Mouse (Mus musculus) C2C12 (cell line): ENCODE data around the gene Rps15. TPM values are rescaled to one million over a fixed set of nuclear protein-coding genes. Genes with fewer than 3 reads are reported as not detected.

Source experiments
- H3K27me3 ChIP-seq: one replicate; pipeline ENCODE4 v1.6.1; 2011; ENCODE audit not compliant: control insufficient read depth, insufficient read depth, insufficient read length
- H3K36me3 ChIP-seq: one replicate; pipeline ENCODE4 v1.6.1; 2011; ENCODE audit not compliant: control insufficient read depth, insufficient read depth
- H3K4me3 ChIP-seq: one replicate; pipeline ENCODE4 v1.5.1; 2011; ENCODE audit warnings: mild to moderate bottlenecking, control low read depth; ENCODE audit not compliant: poor library complexity, insufficient read depth, severe bottlenecking
- H3K79me2 ChIP-seq: one replicate; pipeline ENCODE4 v1.6.1; 2011; ENCODE audit not compliant: control insufficient read depth, insufficient read depth
- H3K79me3 ChIP-seq: one replicate; pipeline ENCODE4 v1.6.1; 2011; ENCODE audit warnings: low read depth, control low read depth
- H3ac ChIP-seq: one replicate; pipeline ENCODE3; 2011; ENCODE audit warnings: low read depth; ENCODE audit not compliant: control insufficient read depth, insufficient read length
- CEBPB ChIP-seq: IDR thresholded peaks from one replicate; pipeline ENCODE4 v1.6.1; 2011; ENCODE audit warnings: low read depth, mild to moderate bottlenecking, control low read depth, moderate library complexity
- CTCF ChIP-seq: IDR thresholded peaks from one replicate; pipeline ENCODE4 v1.5.1; 2011; ENCODE audit not compliant: control insufficient read depth, insufficient read depth, insufficient read length
- FOSL1 ChIP-seq: IDR thresholded peaks from one replicate; pipeline ENCODE4 v1.8.0; 2011; ENCODE audit warnings: mild to moderate bottlenecking, low read length; ENCODE audit not compliant: poor library complexity, insufficient read depth, severe bottlenecking
- MAX ChIP-seq: IDR thresholded peaks from one replicate; pipeline ENCODE4 v1.6.1; 2011; ENCODE audit warnings: mild to moderate bottlenecking, control low read depth
- MYOD1 ChIP-seq: IDR thresholded peaks from one replicate; pipeline ENCODE4 v1.6.1; 2011; ENCODE audit warnings: low read depth; ENCODE audit not compliant: control insufficient read depth, insufficient read length
- MYOG ChIP-seq: IDR thresholded peaks from one replicate; pipeline ENCODE4 v1.6.1; 2011; ENCODE audit not compliant: control insufficient read depth, insufficient read length; ENCODE audit errors: extremely low read depth
- USF1 ChIP-seq: IDR thresholded peaks from one replicate; pipeline ENCODE4 v1.6.1; 2011; ENCODE audit warnings: low read depth, mild to moderate bottlenecking, control low read depth, moderate library complexity
- polyA plus RNA-seq: library from polyadenylated mRNA; unstranded; fragments of >200 nt; fragmentation: generic; extraction: Trizol; gene quantifications from one replicate; pipeline ENCODE4 v1.2.1, GENCODE M21; 2012; ENCODE audit warnings: missing spikeins

The Rps15 gene
- polyA plus RNA-seq, 1 experiment, result 5,397 TPM

GRCm38 (mm10) chr10:80273847-80274246 lies 18.4 kb upstream of the Rps15 start:
- Histone ChIP-seq H3ac (no peak overlapping the region), H3K4me3 (no peak overlapping the region), H3K79me3 (peaks cover 57% of the 10 kb centered on the region), H3K27me3 (no peaks in the 10 kb centered on the region), H3K36me3 (peaks cover 76% of the 10 kb centered on the region), H3K79me2 (peaks cover 68% of the 10 kb centered on the region)
- TF ChIP-seq MAX, result no peak
- no peak for TF ChIP-seq USF1
- TF ChIP-seq FOSL1, result no peak
- TF ChIP-seq MYOG, result no peak
- TF ChIP-seq MYOD1, result no peak
- no peak for TF ChIP-seq CTCF
- TF ChIP-seq CEBPB, result no peak

DNA sequence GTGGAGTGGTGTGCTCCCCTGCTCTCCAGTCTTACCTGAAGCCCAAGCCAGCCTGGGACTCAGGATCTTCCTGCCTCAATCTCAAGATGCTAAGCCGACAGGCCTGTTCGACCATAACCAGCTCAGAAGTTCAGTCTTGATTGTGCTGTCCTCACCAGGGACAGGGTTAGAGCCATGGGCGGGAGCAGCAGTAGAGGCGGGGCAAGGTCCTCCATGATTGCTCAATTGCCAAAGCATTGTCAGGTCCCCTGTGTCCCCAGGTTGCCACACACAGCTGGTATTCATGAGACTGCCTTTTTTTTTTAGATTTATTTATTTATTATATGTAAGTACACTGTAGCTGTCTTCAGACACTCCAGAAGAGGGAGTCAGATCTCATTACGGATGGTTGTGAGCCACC lies 16.0 kb upstream of the Rps15 start:
- Histone ChIP-seq H3K79me3 (peaks cover 33% of the 10 kb centered on the region), H3K79me2 (peaks cover 44% of the 10 kb centered on the region), H3K4me3 (no peak overlapping the region), H3K27me3 (no peaks in the 10 kb centered on the region), H3K36me3 (peaks cover 87% of the 10 kb centered on the region), H3ac (no peak overlapping the region)
- TF ChIP-seq CEBPB (no peak), MYOG (no peak), FOSL1 (no peak), MYOD1 (no peak), CTCF (no peak), USF1 (no peak), MAX (no peak)

DNA sequence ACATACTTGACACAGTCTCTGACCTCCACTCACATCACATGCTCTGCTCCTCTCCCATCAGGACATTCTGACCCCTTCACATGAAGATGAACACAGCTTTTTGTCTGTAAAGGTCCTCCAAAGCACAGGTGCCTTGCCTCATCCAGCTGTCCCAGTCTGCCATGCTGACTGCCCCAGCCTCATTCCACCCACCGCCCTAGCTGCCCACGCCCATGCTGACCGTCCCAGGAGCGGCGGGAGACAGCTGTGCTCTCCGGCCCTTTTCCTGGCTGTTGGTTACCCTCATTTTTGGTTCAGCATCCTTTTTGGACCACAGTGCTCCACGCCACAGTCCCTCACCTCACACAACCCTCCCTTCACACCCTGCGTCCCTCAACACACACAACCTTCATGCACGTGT lies 13.9 kb upstream of the Rps15 start:
- H3K4me3 ChIP-seq, result no peak overlapping the region
- H3K36me3 ChIP-seq, result peaks cover 82% of the 10 kb centered on the region
- no peaks in the 10 kb centered on the region for H3K27me3 ChIP-seq
- H3K79me3 ChIP-seq, result peaks cover 13% of the 10 kb centered on the region
- peaks cover 22% of the 10 kb centered on the region for H3K79me2 ChIP-seq
- no peak for TF ChIP-seq MYOG
- no peak for TF ChIP-seq MAX
- TF ChIP-seq MYOD1, result no peak
- TF ChIP-seq CEBPB, result no peak
- no peak for TF ChIP-seq USF1
- TF ChIP-seq FOSL1, result no peak
- no peak overlapping the region for H3ac ChIP-seq

GRCm38 (mm10) chr10:80279273-80279672 lies 13.0 kb upstream of the Rps15 start:
- peaks cover 14% of the 10 kb centered on the region for H3K79me2 ChIP-seq
- H3K27me3 ChIP-seq, result no peaks in the 10 kb centered on the region
- H3ac ChIP-seq, result no peak overlapping the region
- peaks cover 83% of the 10 kb centered on the region for H3K36me3 ChIP-seq
- TF ChIP-seq CTCF (no peak), CEBPB (no peak), FOSL1 (no peak), USF1 (no peak)
- no peak overlapping the region for H3K4me3 ChIP-seq
- peaks cover 4% of the 10 kb centered on the region for H3K79me3 ChIP-seq

GRCm38 (mm10) chr10:80281304-80281703 lies 10.9 kb upstream of the Rps15 start:
- Histone ChIP-seq H3K4me3 (no peak overlapping the region), H3K27me3 (no peaks in the 10 kb centered on the region), H3K36me3 (peaks cover 84% of the 10 kb centered on the region), H3K79me3 (no peaks in the 10 kb centered on the region), H3K79me2 (no peaks in the 10 kb centered on the region), H3ac (no peak overlapping the region)
- TF ChIP-seq USF1, result no peak
- no peak for TF ChIP-seq MYOG
- no peak for TF ChIP-seq FOSL1
- no peak for TF ChIP-seq MAX
- no peak for TF ChIP-seq MYOD1
- TF ChIP-seq CTCF, result no peak
- no peak for TF ChIP-seq CEBPB

DNA sequence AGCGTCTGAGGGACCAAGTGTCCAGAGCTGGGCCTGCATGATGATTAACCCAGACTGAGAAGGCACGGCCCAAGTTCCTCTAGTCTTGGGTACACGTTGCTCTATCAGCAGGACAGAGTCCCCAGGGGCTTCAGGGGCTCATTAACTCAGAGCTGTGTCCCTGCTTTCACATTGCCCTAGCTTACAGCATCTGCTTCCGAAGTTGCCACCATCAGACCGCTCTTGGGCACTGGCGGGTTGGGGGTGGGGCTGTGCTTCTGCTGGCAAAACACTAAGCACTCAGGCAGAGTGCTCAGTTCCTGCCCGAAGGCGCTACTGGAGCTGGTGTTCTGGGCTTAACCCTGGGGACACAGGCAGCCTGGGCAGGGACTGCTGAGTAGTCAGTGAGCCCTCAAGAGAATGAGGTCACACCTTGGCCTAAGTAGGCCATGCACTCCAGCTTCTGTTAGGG lies 10.3 kb upstream of the Rps15 start:
- H3K79me2 ChIP-seq, result no peaks in the 10 kb centered on the region

More for the DNA sequence above, 10.3 kb upstream of the Rps15 start:
- TF ChIP-seq MAX (no peak), CEBPB (no peak), USF1 (no peak), CTCF (no peak), MYOD1 (no peak), MYOG (no peak), FOSL1 (no peak)
- Histone ChIP-seq H3K4me3 (no peak overlapping the region), H3K79me3 (no peaks in the 10 kb centered on the region), H3K36me3 (peaks cover 85% of the 10 kb centered on the region), H3K27me3 (no peaks in the 10 kb centered on the region), H3ac (no peak overlapping the region)
